Mouse (Mus musculus) stomach, embryonic 16.5 days (tissue): ENCODE results near the gene Azi2. TPM values are rescaled to one million over a fixed set of nuclear protein-coding genes. Genes with fewer than 3 reads are reported as not detected.
A peak's percentile ranks its signal among the peaks of the same experiment; 100 is the strongest.

ENCODE experiments used
- ATAC-seq: fragments of 200-750 bp; cut with Nextera tagmentation; 2 replicates; pipeline ENCODE4 v1.8.0; 2017; ENCODE audit warnings: moderate number of reproducible peaks, moderate TSS enrichment; ENCODE audit not compliant: insufficient read depth, low FRiP score
- H3K27ac ChIP-seq: fragments of 300-500 bp; sonication (generic); 2 replicates; pipeline ENCODE4 v1.5.1; 2014; ENCODE audit warnings: low read length
- H3K27me3 ChIP-seq: fragments of 300-500 bp; sonication (generic); 2 replicates; pipeline ENCODE4 v1.6.1; 2014; ENCODE audit warnings: low read length, control low read depth, mixed read lengths; ENCODE audit not compliant: control insufficient read depth, insufficient read depth
- H3K36me3 ChIP-seq: fragments of 300-500 bp; sonication (generic); 2 replicates; pipeline ENCODE4 v1.6.1; 2014; ENCODE audit warnings: low read length; ENCODE audit not compliant: control insufficient read depth, insufficient read depth
- H3K4me1 ChIP-seq: fragments of 300-500 bp; sonication (generic); 2 replicates; pipeline ENCODE4 v1.6.1; 2014; ENCODE audit warnings: low read length, control low read depth, mixed read lengths; ENCODE audit not compliant: control insufficient read depth, insufficient read depth
- H3K4me2 ChIP-seq: fragments of 300-500 bp; sonication (generic); 2 replicates; pipeline ENCODE4 v1.6.1; 2014; ENCODE audit warnings: low read depth, low read length, mixed read lengths
- H3K4me3 ChIP-seq: fragments of 300-500 bp; sonication (generic); replicated peaks from 2 replicates; pipeline ENCODE4 v1.5.1; 2014; ENCODE audit warnings: mild to moderate bottlenecking, low read length
- H3K9ac ChIP-seq: fragments of 300-500 bp; sonication (generic); 2 replicates; pipeline ENCODE4 v1.6.1; 2014; ENCODE audit warnings: low read length
- H3K9me3 ChIP-seq: fragments of 300-500 bp; sonication (generic); replicated peaks from 2 replicates; pipeline ENCODE4 v1.6.1; 2016; ENCODE audit warnings: low read length, control low read depth; ENCODE audit not compliant: control insufficient read depth
- WGBS: fragments of 180-500 bp; shearing (Covaris S2); extraction: QIAGEN DNeasy Blood & Tissue Kit; methylation state at CpG from one replicate; pipeline ENCODE4 v1.1.7; 2014; 5-methylcytosine and 5-hydroxymethylcytosine counted together
- polyA plus RNA-seq: library from polyadenylated mRNA; unstranded; fragments of >200 nt; fragmentation: Nextera tagmentation; extraction: Ambion mirVana; gene quantifications from 2 replicates; pipeline ENCODE4 v1.2.1, GENCODE M21; 2015

Azi2 gene
- polyA plus RNA-seq, 1 experiment from 2014 or later, result 79.9 TPM

GRCm38 (mm10) chr9:118070442-118070841 lies 30.1 kb downstream of the Azi2 start:
- Histone ChIP-seq H3K4me1 (no peaks in the 10 kb centered on the region), H3K9me3 (no peaks in the 10 kb centered on the region), H3K4me2 (no peak overlapping the region), H3K27me3 (no peaks in the 10 kb centered on the region), H3K36me3 (peaks cover 18% of the 10 kb centered on the region), H3K4me3 (no peak overlapping the region), H3K27ac (no peak overlapping the region), H3K9ac (no peak overlapping the region)
- 91% methylated on average over 6 of the region's 6 CpGs for WGBS
- no peak for ATAC-seq

- Histone ChIP-seq H3K36me3 (peaks cover 15% of the 10 kb centered on the region), H3K4me3 (no peak overlapping the region), H3K27ac (no peak overlapping the region), H3K27me3 (no peaks in the 10 kb centered on the region), H3K4me1 (no peaks in the 10 kb centered on the region), H3K9me3 (no peaks in the 10 kb centered on the region), H3K9ac (no peak overlapping the region), H3K4me2 (no peak overlapping the region)
- ATAC-seq, result no peak
- 89% methylated on average over 3 of the region's 3 CpGs for WGBS
These were observed 31.0 kb downstream of the Azi2 start for GRCm38 (mm10) chr9:118071337-118071736.

- H3K36me3 ChIP-seq, result peaks cover 13% of the 10 kb centered on the region
- WGBS, result 72% methylated on average over 5 of the region's 5 CpGs
- no peak overlapping the region for H3K9ac ChIP-seq
- H3K27me3 ChIP-seq, result no peaks in the 10 kb centered on the region
- no peak overlapping the region for H3K4me2 ChIP-seq
- no peaks in the 10 kb centered on the region for H3K4me1 ChIP-seq
- H3K9me3 ChIP-seq, result no peaks in the 10 kb centered on the region
- ATAC-seq, result no peak
- no peak overlapping the region for H3K27ac ChIP-seq
- no peak overlapping the region for H3K4me3 ChIP-seq
These were observed 31.8 kb downstream of the Azi2 start for GRCm38 (mm10) chr9:118072101-118072500.

GRCm38 (mm10) chr9:118073358-118073757 lies 33.1 kb downstream of the Azi2 start:
- no peak for ATAC-seq
- no peak overlapping the region for H3K9ac ChIP-seq
- H3K27me3 ChIP-seq, result no peaks in the 10 kb centered on the region
- peaks cover 6% of the 10 kb centered on the region for H3K36me3 ChIP-seq
- H3K4me1 ChIP-seq, result no peaks in the 10 kb centered on the region
- H3K9me3 ChIP-seq, result no peaks in the 10 kb centered on the region
- WGBS, result 87% methylated on average over 3 of the region's 3 CpGs
- H3K4me3 ChIP-seq, result no peak overlapping the region
- no peak overlapping the region for H3K27ac ChIP-seq
- H3K4me2 ChIP-seq, result no peak overlapping the region

GRCm38 (mm10) chr9:118082575-118083431 lies 42.5 kb downstream of the Azi2 start:
- Histone ChIP-seq H3K4me1 (peaks cover 8% of the 10 kb centered on the region; the same call in 1 of the 2 replicates), H3K4me2 (peak overlapping the region; percentile 61), H3K27ac (peak overlapping the region; percentile 10), H3K27me3 (no peaks in the 10 kb centered on the region), H3K9me3 (no peaks in the 10 kb centered on the region), H3K9ac (peak overlapping the region; percentile 68), H3K36me3 (no peaks in the 10 kb centered on the region), H3K4me3 (peak overlapping the region; percentile 44)
- ATAC-seq, result peak; percentile 60
- WGBS, result 20% methylated on average over 22 of the region's 22 CpGs

GRCm38 (mm10) chr9:118083834-118084233 lies 43.5 kb downstream of the Azi2 start:
- Histone ChIP-seq H3K27me3 (no peaks in the 10 kb centered on the region), H3K4me1 (peaks cover 8% of the 10 kb centered on the region; the same call in 1 of the 2 replicates), H3K4me2 (no peak overlapping the region), H3K9me3 (no peaks in the 10 kb centered on the region), H3K27ac (no peak overlapping the region), H3K36me3 (no peaks in the 10 kb centered on the region), H3K9ac (no peak overlapping the region), H3K4me3 (no peak overlapping the region)
- no peak for ATAC-seq
- WGBS, result 83% methylated on average over 4 of the region's 4 CpGs

GRCm38 (mm10) chr9:118099395-118099794 lies 59.1 kb downstream of the Azi2 start:
- Histone ChIP-seq H3K27ac (no peak overlapping the region), H3K36me3 (no peaks in the 10 kb centered on the region), H3K9me3 (no peaks in the 10 kb centered on the region), H3K4me1 (no peaks in the 10 kb centered on the region), H3K4me2 (no peak overlapping the region), H3K4me3 (no peak overlapping the region), H3K9ac (no peak overlapping the region), H3K27me3 (no peaks in the 10 kb centered on the region)
- 42% methylated on average over 4 of the region's 4 CpGs for WGBS
- no peak for ATAC-seq

- H3K9me3 ChIP-seq, result no peaks in the 10 kb centered on the region
- no peaks in the 10 kb centered on the region for H3K36me3 ChIP-seq
- H3K27ac ChIP-seq, result no peak overlapping the region
- no peak overlapping the region for H3K4me3 ChIP-seq
- H3K9ac ChIP-seq, result no peak overlapping the region
- 92% methylated on average over 2 of the region's 2 CpGs for WGBS
- H3K27me3 ChIP-seq, result no peaks in the 10 kb centered on the region
- no peaks in the 10 kb centered on the region for H3K4me1 ChIP-seq
- no peak overlapping the region for H3K4me2 ChIP-seq
- ATAC-seq, result no peak
These were observed 60.2 kb downstream of the Azi2 start for GRCm38 (mm10) chr9:118100484-118100883.

- 89% methylated on average over 2 of the region's 2 CpGs for WGBS
- no peak for ATAC-seq
- H3K4me2 ChIP-seq, result no peak overlapping the region
These were observed 61.5 kb downstream of the Azi2 start for GRCm38 (mm10) chr9:118101802-118102201.

More at GRCm38 (mm10) chr9:118101802-118102201, 61.5 kb downstream of the Azi2 start:
- no peak overlapping the region for H3K4me3 ChIP-seq
- H3K9ac ChIP-seq, result no peak overlapping the region
- no peak overlapping the region for H3K27ac ChIP-seq
- no peaks in the 10 kb centered on the region for H3K27me3 ChIP-seq
- H3K9me3 ChIP-seq, result no peaks in the 10 kb centered on the region
- H3K36me3 ChIP-seq, result no peaks in the 10 kb centered on the region
- no peaks in the 10 kb centered on the region for H3K4me1 ChIP-seq
